In the genomic region with DNA sequence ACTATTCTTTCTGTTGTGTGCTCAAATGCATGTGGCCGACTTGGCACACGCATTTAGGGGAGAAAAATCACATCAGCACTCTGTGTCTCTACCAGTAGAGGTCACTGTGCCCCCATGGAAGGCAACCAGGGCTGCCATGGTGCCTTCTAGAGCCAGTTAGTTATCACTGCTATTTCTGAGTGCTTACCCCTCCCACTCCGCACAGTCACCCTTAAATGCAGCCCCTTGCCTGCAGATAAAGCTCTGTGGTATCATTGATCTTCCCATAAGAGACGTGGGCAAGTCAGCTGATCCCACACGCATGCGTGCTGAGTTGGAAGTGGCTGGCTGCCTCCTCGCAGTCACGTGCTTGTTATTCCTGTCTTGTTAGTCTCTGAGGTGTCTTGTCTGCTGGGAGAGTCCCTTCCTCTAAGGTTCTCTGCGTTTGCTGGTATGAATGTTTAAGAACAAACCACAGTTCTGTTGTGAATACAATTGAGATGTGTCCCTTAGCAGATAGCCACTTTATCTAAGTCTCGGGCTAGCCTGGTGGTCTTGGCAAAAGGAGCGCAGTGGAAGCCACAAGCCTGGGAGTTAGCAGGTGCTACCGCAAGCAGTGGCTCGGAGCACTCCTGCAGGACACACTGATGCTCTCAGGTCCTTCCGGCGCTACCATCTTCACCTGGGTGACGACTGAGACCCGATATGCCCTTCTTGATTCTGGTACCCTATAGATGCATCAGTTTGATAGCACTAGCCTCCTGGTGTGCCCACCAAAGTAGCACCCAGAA, we compare ENCODE assay signal across 8 mouse cellular contexts.
DNase-seq lines count a peak whose midpoint lies in the region; ATAC-seq and TF ChIP-seq lines count a peak whose summit lies in the region.

No protein-coding gene starts in this region.

- no peak overlapping the region for H3K4me2 ChIP-seq in CH12.LX (ENCODE audit: insufficient read depth, low read depth, poor library complexity, severe bottlenecking)
- no peak overlapping the region for H3K4me2 ChIP-seq in embryonic facial prominence, embryonic 11.5 days (ENCODE audit: low read depth, low read length)
- H3K4me2 ChIP-seq in heart, embryonic 12.5 days = peak overlapping the region; percentile 40
- H3K4me2 ChIP-seq in kidney, postnatal 0 days (ENCODE audit: low read length) = no peak overlapping the region
- H3K4me2 ChIP-seq in liver, embryonic 15.5 days = peak overlapping the region; percentile 23
- H3K4me2 ChIP-seq in neural tube, embryonic 15.5 days = peak overlapping the region; percentile 31; the same call in 1 of the 2 replicates

- H3K9me3 ChIP-seq in CH12.LX (replicated peaks; ENCODE audit: low read length) = no peaks in the 10 kb centered on the region
- no peaks in the 10 kb centered on the region for H3K9me3 ChIP-seq in embryonic facial prominence, embryonic 11.5 days (replicated peaks; ENCODE audit: control insufficient read depth, low read length)
- no peaks in the 10 kb centered on the region for H3K9me3 ChIP-seq in heart, embryonic 12.5 days (replicated peaks)
- H3K9me3 ChIP-seq in kidney, postnatal 0 days (replicated peaks; ENCODE audit: low read length) = no peaks in the 10 kb centered on the region
- H3K9me3 ChIP-seq in liver, embryonic 15.5 days (replicated peaks) = no peaks in the 10 kb centered on the region
- H3K9me3 ChIP-seq in neural tube, embryonic 15.5 days (replicated peaks) = no peaks in the 10 kb centered on the region

- H3K4me3 ChIP-seq in CH12.LX (replicated peaks in 1 of 3; ENCODE audit: low read depth in 2 of 3, low read length in 2 of 3, poor library complexity in 1 of 3) = peak overlapping the region; percentile 14 to 27 (median 21)
- no peak overlapping the region for H3K4me3 ChIP-seq in embryonic facial prominence, embryonic 11.5 days (ENCODE audit: low read depth, low read length)
- H3K4me3 ChIP-seq in heart, embryonic 12.5 days = peak overlapping the region; percentile 6; the same call in 1 of the 2 replicates
- H3K4me3 ChIP-seq in kidney, postnatal 0 days (replicated peaks; ENCODE audit: low read depth, low read length) = no peak overlapping the region
- no peak overlapping the region for H3K4me3 ChIP-seq in liver, embryonic 15.5 days (replicated peaks)
- no peak overlapping the region for H3K4me3 ChIP-seq in neural tube, embryonic 15.5 days (replicated peaks)

- H3K4me1 ChIP-seq in CH12.LX (ENCODE audit: control insufficient read depth in 1 of 2, insufficient read depth in 2 of 2) = peaks cover 2 to 23% of the 10 kb centered on the region in 2 experiments; a peak in 3 of 4 replicates
- H3K4me1 ChIP-seq in embryonic facial prominence, embryonic 11.5 days (ENCODE audit: control insufficient read depth, insufficient read depth, low read length) = no peaks in the 10 kb centered on the region
- H3K4me1 ChIP-seq in heart, embryonic 12.5 days (replicated peaks) = peaks cover 10% of the 10 kb centered on the region
- H3K4me1 ChIP-seq in kidney, postnatal 0 days (replicated peaks; ENCODE audit: insufficient read depth, low read length) = no peaks in the 10 kb centered on the region
- peaks cover 10% of the 10 kb centered on the region for H3K4me1 ChIP-seq in liver, embryonic 15.5 days (replicated peaks)
- H3K4me1 ChIP-seq in neural tube, embryonic 15.5 days = peaks cover 11% of the 10 kb centered on the region; the same call in 1 of the 2 replicates

- peak; percentile 83 to 89 for TF ChIP-seq CTCF in CH12.LX (conservative IDR thresholded peaks at IDR 0.05 in 1 of 2, IDR thresholded peaks at IDR 0.05 in 1 of 2; ENCODE audit: low read depth in 2 of 2, low read length in 2 of 2)
- peak; percentile 89 for TF ChIP-seq CTCF in kidney, postnatal 0 days (IDR thresholded peaks at IDR 0.05; ENCODE audit: low read depth)

- in situ Hi-C loops in CH12.LX (cut with MboI; ENCODE audit: low pct_ligation_motif_present, low pct_unique_long_range_greater_than_20kb, low sequenced_read_pairs) = no loop called here

- dilution Hi-C loops in CH12.LX (cut with MboI; ENCODE audit: extremely low pct_ligation_motif_present, extremely low pct_unique_long_range_greater_than_20kb, low sequenced_read_pairs) = no loop called here

- no peaks in the 10 kb centered on the region for H3K27me3 ChIP-seq in CH12.LX (replicated peaks)
- no peaks in the 10 kb centered on the region for H3K27me3 ChIP-seq in embryonic facial prominence, embryonic 11.5 days (ENCODE audit: control insufficient read depth, insufficient read depth, low read length)
- no peaks in the 10 kb centered on the region for H3K27me3 ChIP-seq in heart, embryonic 12.5 days (replicated peaks)
- no peaks in the 10 kb centered on the region for H3K27me3 ChIP-seq in kidney, postnatal 0 days (ENCODE audit: insufficient read depth, low read length)
- no peaks in the 10 kb centered on the region for H3K27me3 ChIP-seq in liver, embryonic 15.5 days
- H3K27me3 ChIP-seq in neural tube, embryonic 15.5 days (replicated peaks) = no peaks in the 10 kb centered on the region

- peak; percentile 81 for DNase-seq in CH12.LX (ENCODE audit: extremely low read depth)
- peak; percentile 74 for DNase-seq in adrenal gland, postnatal 14 days
- DNase-seq in embryonic facial prominence, embryonic 11.5 days (ENCODE audit: low spot score) = peak; percentile 68
- peak; percentile 76 for DNase-seq in kidney, postnatal 0 days (ENCODE audit: low spot score)
- peak; percentile 27 to 33 for DNase-seq in thymus, postnatal 36 days

- peaks cover 9 to 61% of the 10 kb centered on the region in 2 experiments for H3K36me3 ChIP-seq in CH12.LX (replicated peaks in 1 of 2; ENCODE audit: control insufficient read depth in 1 of 2, insufficient read depth in 1 of 2, low read length in 1 of 2)
- H3K36me3 ChIP-seq in embryonic facial prominence, embryonic 11.5 days (replicated peaks; ENCODE audit: control insufficient read depth, insufficient read depth, low read depth, low read length) = no peaks in the 10 kb centered on the region
- H3K36me3 ChIP-seq in heart, embryonic 12.5 days = no peaks in the 10 kb centered on the region; the same call in 1 of the 2 replicates
- 0 out of 2 replicates have a peak, but pooled peaks cover 4% of the 10 kb centered on the region for H3K36me3 ChIP-seq in kidney, postnatal 0 days (ENCODE audit: insufficient read depth, low read length)
- 0 out of 2 replicates have a peak, but pooled peaks cover 6% of the 10 kb centered on the region for H3K36me3 ChIP-seq in liver, embryonic 15.5 days (replicated peaks)
- H3K36me3 ChIP-seq in neural tube, embryonic 15.5 days = peaks cover 3% of the 10 kb centered on the region; the same call in 1 of the 2 replicates

- peak; percentile 25; the same call in 1 of the 2 replicates for TF ChIP-seq EP300 in CH12.LX (IDR thresholded peaks at IDR 0.05; ENCODE audit: low read length)

- H3K27ac ChIP-seq in CH12.LX (ENCODE audit: insufficient read depth, low read depth) = no peak overlapping the region
- H3K27ac ChIP-seq in embryonic facial prominence, embryonic 11.5 days (replicated peaks; ENCODE audit: low read depth, low read length) = no peak overlapping the region
- no peak overlapping the region; the same call in 1 of the 2 replicates for H3K27ac ChIP-seq in heart, embryonic 12.5 days (ENCODE audit: poor library complexity, severe bottlenecking)
- H3K27ac ChIP-seq in kidney, postnatal 0 days = no peak overlapping the region
- no peak overlapping the region for H3K27ac ChIP-seq in liver, embryonic 15.5 days (replicated peaks)
- H3K27ac ChIP-seq in neural tube, embryonic 15.5 days (replicated peaks) = peak overlapping the region; percentile 34

- 80% methylated on average over 17 of the region's 17 CpGs for WGBS in embryonic facial prominence, embryonic 11.5 days
- WGBS in heart, embryonic 12.5 days = 57% methylated on average over 17 of the region's 17 CpGs
- WGBS in kidney, postnatal 0 days = 81% methylated on average over 17 of the region's 17 CpGs
- 46% methylated on average over 17 of the region's 17 CpGs for WGBS in liver, embryonic 15.5 days (ENCODE audit: insufficient replicate concordance)
- WGBS in neural tube, embryonic 15.5 days = 66% methylated on average over 17 of the region's 17 CpGs

- TF ChIP-seq POLR2A in CH12.LX (IDR thresholded peaks at IDR 0.05; ENCODE audit: low read depth, low read length) = no peak

- no peak overlapping the region for H3K9ac ChIP-seq in CH12.LX (ENCODE audit: insufficient read depth, low read depth)
- H3K9ac ChIP-seq in embryonic facial prominence, embryonic 11.5 days (replicated peaks; ENCODE audit: low read length) = no peak overlapping the region
- H3K9ac ChIP-seq in heart, embryonic 12.5 days = peak overlapping the region; percentile 1; the same call in 1 of the 2 replicates
- H3K9ac ChIP-seq in kidney, postnatal 0 days (ENCODE audit: low read depth, low read length) = no peak overlapping the region
- no peak overlapping the region for H3K9ac ChIP-seq in liver, embryonic 15.5 days
- H3K9ac ChIP-seq in neural tube, embryonic 15.5 days (replicated peaks) = no peak overlapping the region

- ATAC-seq in embryonic facial prominence, embryonic 11.5 days (replicated peaks; ENCODE audit: insufficient number of reproducible peaks, low FRiP score, low TSS enrichment, low read depth) = no peak
- peak; percentile 76 for ATAC-seq in heart, embryonic 12.5 days (ENCODE audit: insufficient number of reproducible peaks, low FRiP score)
- peak; percentile 46; the same call in 1 of the 2 replicates for ATAC-seq in kidney, postnatal 0 days (replicated peaks; ENCODE audit: low FRiP score, low read depth)
- peak; percentile 86 for ATAC-seq in liver, embryonic 15.5 days (ENCODE audit: insufficient read depth)
- ATAC-seq in neural tube, embryonic 15.5 days (ENCODE audit: low FRiP score) = peak; percentile 89

- H3K79me2 ChIP-seq in CH12.LX (replicated peaks; ENCODE audit: control insufficient read depth, extremely low read depth, insufficient read depth, poor library complexity, severe bottlenecking) = no peaks in the 10 kb centered on the region

- TF ChIP-seq RAD21 in CH12.LX (IDR thresholded peaks at IDR 0.05; ENCODE audit: low read depth, low read length) = peak; percentile 72

TF ChIP-seq in CH12.LX, 34 proteins besides CTCF, POLR2A, EP300 and RAD21 (continues in another document):
- TF ChIP-seq GABPA (IDR thresholded peaks at IDR 0.05; ENCODE audit: insufficient replicate concordance, low read depth, low read length) = no peak
- no peak for TF ChIP-seq CHD1 (IDR thresholded peaks at IDR 0.05; ENCODE audit: low read depth, low read length)
- TF ChIP-seq ZNF384 (IDR thresholded peaks at IDR 0.05; ENCODE audit: low read depth, low read length) = no peak
- peak; percentile 82 for TF ChIP-seq NRF1 (IDR thresholded peaks at IDR 0.05; ENCODE audit: low read depth, low read length)
- peak; percentile 82 for TF ChIP-seq BHLHE40 (IDR thresholded peaks at IDR 0.05; ENCODE audit: low read depth, low read length)
- peak; percentile 72 for TF ChIP-seq MAX (IDR thresholded peaks at IDR 0.05; ENCODE audit: low read length)
- TF ChIP-seq POLR2AphosphoS2 (IDR thresholded peaks at IDR 0.05; ENCODE audit: low read depth, low read length) = no peak
- 0 out of 2 replicates have a peak, but pooled peaks have one; percentile 42 for TF ChIP-seq MAFK (IDR thresholded peaks at IDR 0.05; ENCODE audit: insufficient replicate concordance, low read length)
- no peak for TF ChIP-seq KAT2A (IDR thresholded peaks at IDR 0.05; ENCODE audit: insufficient replicate concordance, low read length)
- TF ChIP-seq MEF2A (IDR thresholded peaks at IDR 0.05; ENCODE audit: borderline replicate concordance, low read depth, low read length) = no peak; the same call in 1 of the 2 replicates

Comparison
In these comparisons a context has a peak if more than half of its experiments do, and no peak if none do; other contexts are left out.
1. DNase-seq: peak in every context shown above with its lines; median percentile 81 in CH12.LX; 76 in kidney, postnatal 0 days; 74 in adrenal gland, postnatal 14 days; 68 in embryonic facial prominence, embryonic 11.5 days; 30 in thymus, postnatal 36 days.
2. H3K4me2 ChIP-seq: peak in heart, embryonic 12.5 days (single experiment), liver, embryonic 15.5 days (single experiment) and neural tube, embryonic 15.5 days (single experiment); none in CH12.LX (single experiment), embryonic facial prominence, embryonic 11.5 days (single experiment) and kidney, postnatal 0 days (single experiment).
3. H3K4me3 ChIP-seq: peak in CH12.LX (3 of 3) and heart, embryonic 12.5 days (single experiment); none in embryonic facial prominence, embryonic 11.5 days (single experiment), kidney, postnatal 0 days (single experiment), liver, embryonic 15.5 days (single experiment) and neural tube, embryonic 15.5 days (single experiment).